Mouse (Mus musculus): ENCODE measurements around the gene Map1lc3a. TPM values are rescaled to one million over a fixed set of nuclear protein-coding genes. Genes with fewer than 3 reads are reported as not detected.

Gene Map1lc3a
- total RNA-seq (2023; ENCODE audit: inconsistent age) = 32.7 to 43.3 TPM (median 37.9 TPM) in 4 replicates

GRCm38 (mm10) chr2:155276195-155276594 lies at the start of gene Map1lc3a:
Map1lc3a (plus strand) TSS chr2:155276297.

GRCm38 (mm10) chr2:155236362-155236992 lies 39.6 kb upstream of the Map1lc3a start, which contains the start of gene Dynlrb1:
Dynlrb1 (plus strand) TSS chr2:155236533.

Other genes starting within 250 kb of the Map1lc3a start
- 27.3 to 33.1 TPM (median 31.3 TPM) in 4 replicates for gene Ahcy, start 201.8 kb upstream of the Map1lc3a start, total RNA-seq (2023; ENCODE audit: inconsistent age)
- 88.7 to 102 TPM (median 91.2 TPM) in 4 replicates for gene Itch, start 142.8 kb upstream of the Map1lc3a start, total RNA-seq (2023; ENCODE audit: inconsistent age)
- gene Dynlrb1, start 39.8 kb upstream of the Map1lc3a start, total RNA-seq (2023; ENCODE audit: inconsistent age) = 74.9 to 99.7 TPM (median 94.0 TPM) in 4 replicates
- 20.3 to 28.3 TPM (median 25.0 TPM) in 4 replicates for gene Pigu, start 81.1 kb downstream of the Map1lc3a start, total RNA-seq (2023; ENCODE audit: inconsistent age)
- 362 to 414 TPM (median 403 TPM) in 4 replicates for gene Trp53inp2, start 104.8 kb downstream of the Map1lc3a start, total RNA-seq (2023; ENCODE audit: inconsistent age)
- gene Ncoa6, start 197.6 kb downstream of the Map1lc3a start, total RNA-seq (2023; ENCODE audit: inconsistent age) = 57.2 to 64.8 TPM (median 61.7 TPM) in 4 replicates
- gene Acss2, start 241.7 kb downstream of the Map1lc3a start, total RNA-seq (2023; ENCODE audit: inconsistent age) = 2.5 to 4.5 TPM (median 3.1 TPM) in 4 replicates
- gene Ggt7, start 241.9 kb downstream of the Map1lc3a start, total RNA-seq (2023; ENCODE audit: inconsistent age) = 0.45 to 1.1 TPM in 2 of 4 replicates, not detected in the others

Measured in B cell, adult (primary cell).